Mouse (Mus musculus) cerebellum, adult 9-10 months (tissue): Measurements from ENCODE around the gene Ankzf1.

Experiments used
- DNase-seq: peaks from one replicate; pipeline ENCODE4 v3.0.0; 2022

Ankzf1 gene

GRCm38 (mm10) chr1:75191622-75192402 lies at the start of gene Ankzf1, which contains the start of gene Atg9a:
TSS of gene Ankzf1 (plus strand) at chr1:75192151.
TSS of gene Atg9a (minus strand) at chr1:75192196.
- DNase-seq: peak; percentile 99

GRCm38 (mm10) chr1:75142301-75143261 lies 49.4 kb upstream of the Ankzf1 start, which contains the start of the genes Cnppd1 and Retreg2:
TSS of gene Cnppd1 (minus strand) at chr1:75142711.
TSS of gene Retreg2 (plus strand) at chr1:75142778.
- peak; percentile 96 for DNase-seq

DNA sequence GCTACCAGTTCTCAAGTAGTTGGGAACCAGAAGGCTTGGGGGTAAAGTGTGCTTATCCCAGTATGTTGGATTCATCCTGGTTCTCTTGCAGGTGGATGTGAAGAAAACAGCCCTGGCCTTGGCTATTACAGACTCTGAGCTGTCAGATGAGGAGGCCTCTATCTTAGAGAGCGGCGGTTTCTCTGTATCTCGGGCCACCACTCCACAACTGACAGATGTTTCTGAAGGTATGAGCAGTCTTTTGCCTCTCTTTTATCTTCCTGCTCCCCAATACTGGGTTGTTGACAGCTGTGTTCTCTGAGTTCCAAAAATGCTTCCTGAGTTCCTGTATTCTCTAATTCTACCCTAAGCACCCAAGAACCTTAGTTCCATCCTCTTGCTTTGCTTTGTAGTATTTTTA lies 46.4 kb upstream of the Ankzf1 start:
- no peak for DNase-seq

- no peak for DNase-seq
Measured at GRCm38 (mm10) chr1:75147411-75148135, 44.4 kb upstream of the Ankzf1 start.

- no peak for DNase-seq
Measured at GRCm38 (mm10) chr1:75148727-75149126, 43.2 kb upstream of the Ankzf1 start.

DNA sequence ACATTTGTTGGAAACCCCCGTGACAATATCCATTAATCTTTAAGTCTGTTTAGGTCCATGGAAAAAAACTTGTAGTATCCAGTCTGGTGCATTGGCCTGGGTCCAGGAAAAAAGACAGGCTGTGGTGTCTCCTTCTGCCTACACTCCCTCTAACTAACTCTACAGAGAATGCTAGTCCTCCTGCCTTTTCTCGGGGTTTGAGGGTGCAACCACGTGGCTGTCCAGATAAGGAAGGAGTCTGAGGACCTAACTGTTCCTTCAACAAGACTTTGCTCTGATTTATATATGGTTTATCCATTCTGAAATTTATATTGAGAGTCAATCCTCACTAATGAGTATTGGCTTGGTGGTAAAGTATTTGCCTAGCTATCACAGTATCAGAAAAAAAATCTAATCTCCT lies 36.1 kb upstream of the Ankzf1 start:
- no peak for DNase-seq

- no peak for DNase-seq
Measured at GRCm38 (mm10) chr1:75158990-75159389, 33.0 kb upstream of the Ankzf1 start.

GRCm38 (mm10) chr1:75159540-75160255 lies 32.3 kb upstream of the Ankzf1 start:
- DNase-seq: no peak

GRCm38 (mm10) chr1:75160256-75160617 lies 31.7 kb upstream of the Ankzf1 start:
- DNase-seq: no peak

DNA sequence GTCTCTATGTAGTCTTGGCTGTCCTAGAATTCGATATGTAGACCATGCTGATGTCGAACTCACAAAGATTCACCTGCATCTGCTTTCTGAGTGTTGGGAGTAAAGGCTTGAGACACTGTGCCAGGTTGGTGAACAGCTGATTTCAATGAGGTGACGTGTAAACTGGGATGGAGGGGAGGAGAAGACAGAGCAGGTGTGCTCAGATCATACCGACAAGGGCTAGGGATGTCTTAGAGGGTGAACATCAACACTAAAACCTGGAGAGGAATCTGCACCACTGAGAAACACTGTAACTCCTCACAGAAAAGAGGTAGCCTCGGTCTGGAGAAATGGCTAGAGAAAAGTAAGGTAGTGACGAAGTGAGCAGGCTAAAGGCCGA lies 23.9 kb upstream of the Ankzf1 start:
- DNase-seq: peak; percentile 54

DNA sequence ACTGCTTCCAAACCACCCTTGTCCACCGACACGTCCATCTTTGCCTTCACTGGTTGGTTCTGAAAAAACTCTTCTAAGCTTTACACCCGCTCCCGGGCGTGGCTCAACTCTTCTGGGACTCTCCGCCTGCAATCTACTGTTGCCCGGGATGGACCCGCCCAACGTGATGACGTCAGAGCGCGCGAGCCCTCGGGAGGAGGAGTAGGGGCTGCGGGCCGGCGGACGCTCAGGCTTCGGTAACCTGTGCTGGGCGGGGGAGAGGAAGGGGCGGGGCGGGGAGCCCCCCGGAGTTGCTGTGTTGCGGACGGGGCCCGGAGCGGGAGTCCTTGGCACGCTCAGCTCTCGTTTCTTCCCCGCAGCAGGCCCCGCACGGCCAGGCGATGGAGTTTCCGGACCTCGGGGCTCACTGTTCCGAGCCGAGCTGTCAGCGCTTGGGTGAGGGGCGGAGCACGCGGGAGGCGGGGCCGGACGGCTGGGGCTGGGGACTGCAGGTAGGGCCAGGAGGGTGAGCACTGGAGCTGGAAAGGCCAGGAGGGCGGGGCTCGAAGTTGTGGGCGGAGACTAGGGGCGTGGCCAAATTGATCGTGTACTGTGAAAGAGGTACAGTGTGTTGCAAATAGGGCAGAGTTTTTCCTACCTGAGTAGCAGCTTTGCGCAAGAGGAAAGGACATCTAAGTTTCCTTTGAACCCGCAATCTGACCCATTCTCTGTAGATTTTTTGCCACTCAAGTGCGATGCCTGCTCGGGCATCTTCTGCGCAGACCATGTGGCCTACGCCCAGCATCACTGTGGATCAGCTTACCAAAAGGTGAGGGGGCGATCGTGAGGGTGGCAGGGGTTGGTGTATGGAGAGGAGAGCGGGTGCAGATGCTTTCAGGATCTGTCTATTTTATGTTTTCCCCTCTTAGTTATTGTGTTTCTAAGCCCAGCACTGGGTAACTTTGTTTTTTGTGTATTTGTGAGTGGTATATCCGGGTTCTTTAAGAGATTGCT lies 23.2 kb upstream of the Ankzf1 start, which contains the start of gene Zfand2b:
Gene Zfand2b (plus strand): TSS at position 175 of the 993 bp plus-strand sequence.
- DNase-seq: peak; percentile 98

DNA sequence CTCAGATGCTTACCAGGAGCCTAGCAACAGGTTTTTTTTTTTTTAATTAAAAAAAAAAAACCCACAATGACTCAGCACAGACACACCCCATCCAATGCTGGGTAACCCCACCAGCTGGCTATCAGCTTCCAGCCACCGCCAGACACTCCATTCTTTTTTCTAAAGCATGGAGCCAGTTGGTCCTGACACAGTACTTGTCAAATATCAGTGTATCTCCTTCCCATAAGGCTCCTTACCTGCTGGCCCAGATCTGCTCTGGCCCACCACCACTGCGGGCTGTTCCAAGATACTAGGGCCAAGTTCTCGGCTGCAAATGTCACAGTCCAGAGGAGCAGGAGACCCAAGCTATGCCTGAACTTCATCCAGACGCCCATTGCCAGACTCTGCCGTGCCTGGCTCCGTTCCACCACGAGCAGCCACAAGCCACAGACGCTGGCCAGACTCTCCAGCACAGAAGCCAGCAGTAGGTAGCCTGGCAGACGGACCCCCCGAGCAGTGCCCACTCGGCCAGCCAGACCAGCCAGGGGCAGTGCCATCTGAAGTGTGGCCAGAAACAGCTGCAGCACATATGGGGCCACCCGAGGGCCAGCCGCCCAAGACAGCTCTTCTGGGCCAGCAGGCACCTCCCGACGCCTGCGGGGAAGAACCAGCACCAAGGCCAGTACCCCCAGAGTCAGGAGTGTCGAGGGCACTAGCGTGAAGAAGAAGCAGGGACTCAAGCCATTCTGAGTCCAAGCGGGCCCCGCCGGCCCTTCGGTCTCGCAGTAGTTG lies 12.4 kb upstream of the Ankzf1 start:
- DNase-seq: peak; percentile 72

DNA sequence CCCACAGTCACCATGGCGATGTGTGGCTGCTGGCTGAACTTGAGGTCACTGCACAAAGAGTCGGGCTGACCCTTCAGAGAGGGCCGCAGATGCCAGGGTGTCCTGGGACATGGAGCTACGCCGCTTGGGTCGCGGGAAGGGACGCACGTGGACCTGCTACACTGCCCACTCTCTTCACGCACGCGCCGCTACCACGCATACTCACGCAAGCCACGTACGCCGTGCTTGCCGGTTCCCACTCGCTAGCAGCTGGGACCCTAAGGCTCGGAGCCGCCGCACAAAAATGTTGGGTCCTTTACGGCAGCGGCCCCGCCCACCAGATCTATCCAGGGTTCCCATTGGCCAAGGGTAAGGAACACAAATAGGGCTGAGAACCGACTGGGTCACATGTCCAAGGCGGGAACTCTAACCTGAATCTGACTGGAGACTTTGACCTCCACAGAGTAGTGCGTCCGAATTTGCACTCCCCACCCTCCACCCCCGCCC lies 11.8 kb upstream of the Ankzf1 start, which contains the start of gene Abcb6:
Gene Abcb6 (minus strand): TSS at position 288 of the 486 bp plus-strand sequence.
- peak; percentile 86 for DNase-seq

- DNase-seq: peak; percentile 21
Measured at GRCm38 (mm10) chr1:75180741-75181140, 11.2 kb upstream of the Ankzf1 start.

DNA sequence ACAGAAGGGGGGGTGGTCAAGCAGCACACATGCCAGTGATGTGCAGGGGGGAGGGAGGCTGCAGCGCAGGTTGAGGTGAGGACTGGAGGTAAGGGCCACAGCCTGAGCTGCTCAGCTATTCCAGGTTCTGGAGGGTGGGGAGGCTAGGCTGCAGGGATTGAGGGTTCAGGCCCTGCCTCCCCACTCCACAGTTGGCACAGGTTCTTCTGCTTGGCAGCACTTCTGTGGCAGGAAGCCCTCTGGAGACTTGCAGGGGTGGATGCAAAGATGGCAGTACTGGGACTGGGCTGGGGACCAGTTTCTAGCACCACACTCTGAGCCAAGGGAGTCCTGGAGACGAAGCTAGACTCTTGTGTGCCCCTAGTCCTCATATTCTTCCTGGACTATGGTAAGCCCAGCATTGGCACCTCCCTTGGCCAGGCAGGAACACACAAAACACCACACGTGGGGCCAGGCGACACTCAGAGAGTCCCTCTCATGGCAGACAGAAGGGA lies 10.5 kb upstream of the Ankzf1 start:
- DNase-seq: peak; percentile 44

DNA sequence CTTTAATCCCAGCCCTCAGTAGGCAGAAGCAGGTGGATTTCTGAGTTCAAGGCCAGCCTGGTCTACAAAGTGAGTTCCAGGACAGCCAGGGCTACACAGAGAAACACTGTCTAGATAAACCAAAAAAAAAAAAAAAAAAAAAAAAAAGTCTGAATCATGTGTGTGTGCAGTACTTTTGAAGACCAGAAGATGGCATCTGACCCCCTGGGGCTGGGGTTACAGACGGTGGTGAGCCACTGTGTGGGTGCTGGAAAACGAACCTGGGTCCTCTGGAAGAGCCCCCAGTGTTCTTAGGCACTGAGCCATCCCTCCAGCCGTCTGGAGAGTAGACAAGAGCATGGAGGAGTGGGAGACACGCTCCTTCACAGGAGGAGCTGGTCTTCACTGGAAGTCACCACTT lies 9.8 kb upstream of the Ankzf1 start:
- DNase-seq: no peak

DNA sequence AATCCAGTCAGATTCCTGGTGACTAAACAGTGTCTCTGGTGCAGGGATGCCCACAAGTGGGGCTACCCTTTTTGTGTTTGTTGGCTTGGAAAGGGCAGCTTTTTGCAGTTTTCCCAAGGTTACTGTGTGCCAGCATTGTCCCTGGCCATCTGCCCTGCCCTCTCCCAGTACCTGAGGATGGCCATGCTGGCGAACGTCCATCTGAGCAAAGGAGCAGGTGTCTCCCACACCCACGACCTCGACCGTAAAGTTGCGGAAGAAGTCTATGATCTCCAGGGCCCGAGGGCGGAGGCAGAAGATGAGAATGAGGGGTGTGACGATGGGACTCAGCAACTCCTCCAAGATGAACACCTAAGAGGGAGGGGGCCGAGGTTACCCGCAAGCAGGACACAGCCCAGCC lies 6.5 kb upstream of the Ankzf1 start:
- DNase-seq: peak; percentile 46

DNA sequence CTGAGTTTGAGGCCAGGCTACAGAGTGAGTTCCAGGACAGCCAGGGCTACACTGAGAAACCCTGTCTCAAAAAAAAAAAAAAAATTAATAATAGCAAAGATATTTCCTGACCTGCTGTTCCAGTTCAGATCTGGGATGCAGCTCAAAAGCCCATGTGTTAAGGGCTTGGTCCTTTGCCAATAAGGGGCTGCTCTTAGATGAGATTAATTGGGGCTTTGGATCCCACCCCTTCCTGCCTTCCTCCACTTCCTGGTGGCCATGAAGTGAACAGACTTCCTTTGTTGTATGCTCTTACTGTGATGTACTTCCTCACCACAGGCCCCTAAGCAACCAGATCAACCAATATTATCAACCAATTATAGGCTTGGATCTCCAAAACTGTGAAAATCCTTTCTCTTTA lies 4.8 kb upstream of the Ankzf1 start:
- no peak for DNase-seq

- DNase-seq: no peak
Measured at GRCm38 (mm10) chr1:75187914-75188483, 4.0 kb upstream of the Ankzf1 start.
